Mouse (Mus musculus): ENCODE results near the gene Strn4.

Gene Strn4

DNA sequence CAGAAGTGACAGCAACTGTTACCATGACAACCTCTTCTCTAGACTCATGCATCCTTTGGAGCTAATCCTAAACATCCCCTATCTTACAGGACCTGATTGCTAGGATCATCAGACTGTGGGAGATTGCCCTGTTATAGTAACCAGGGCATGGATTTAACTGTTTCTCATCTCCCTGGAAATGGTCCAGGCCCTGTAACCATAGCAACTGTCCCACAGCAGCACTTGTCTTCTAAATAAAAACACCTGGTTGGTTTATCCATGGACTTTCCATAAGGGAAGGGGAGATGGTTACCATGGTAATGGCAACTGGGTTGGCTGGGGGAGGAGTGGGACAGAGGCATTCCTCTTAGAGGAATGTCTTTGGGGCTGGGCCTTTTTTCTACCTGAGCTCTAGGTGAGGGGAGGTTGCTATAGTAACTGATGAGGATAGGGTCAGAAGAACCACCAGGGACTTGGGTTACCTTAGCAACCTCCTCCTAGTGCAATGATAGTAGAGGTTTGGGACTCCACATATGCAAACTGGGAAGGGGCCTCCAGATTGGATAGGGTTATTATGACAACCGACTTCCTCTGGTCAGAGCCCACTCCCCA lies at the start of gene Strn4:
Gene Strn4, plus strand, starts transcription at position 539 of the 591 bp plus-strand sequence.
- DNase-seq = no peak

DNA sequence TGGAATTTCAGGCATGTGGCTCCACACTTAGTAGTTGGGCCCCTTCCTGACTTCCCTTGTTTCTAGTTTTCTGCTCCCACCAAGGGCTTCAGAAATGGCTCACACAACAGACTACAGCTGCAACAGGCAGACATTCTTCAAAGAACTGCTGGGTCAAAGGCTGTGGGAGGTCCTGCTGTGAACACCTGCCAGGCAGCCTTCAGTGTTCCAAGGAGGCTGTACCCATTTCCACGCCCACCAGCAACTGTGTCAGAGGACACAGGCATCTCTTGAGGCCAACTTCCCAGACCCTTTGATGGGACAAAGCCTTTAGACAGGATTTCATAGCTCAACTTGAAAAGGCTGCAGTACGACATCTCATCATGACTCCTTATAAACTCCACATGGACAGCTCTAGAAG lies 49.2 kb upstream of the Strn4 start:
- no peak for DNase-seq

DNA sequence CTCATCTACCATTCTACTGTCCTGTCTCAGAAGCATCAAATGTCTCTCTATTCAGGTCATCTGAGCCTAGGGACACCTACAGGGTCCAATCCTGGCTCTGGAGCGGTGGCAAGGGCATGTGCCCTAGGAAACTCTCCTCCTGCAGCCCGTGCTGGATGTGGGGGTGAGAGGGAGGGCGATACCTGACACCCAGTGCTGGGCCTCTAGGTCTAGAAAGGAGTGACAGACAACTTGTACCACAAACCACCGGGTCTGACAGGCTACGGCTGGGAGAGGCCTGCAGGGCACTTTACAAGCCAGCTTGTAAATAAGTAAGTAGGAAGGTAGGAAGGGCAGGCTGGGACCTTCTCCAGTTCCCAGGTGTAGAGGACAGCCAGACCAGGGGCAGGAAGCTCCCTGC lies 39.8 kb upstream of the Strn4 start:
- DNase-seq = peak; percentile 38

DNA sequence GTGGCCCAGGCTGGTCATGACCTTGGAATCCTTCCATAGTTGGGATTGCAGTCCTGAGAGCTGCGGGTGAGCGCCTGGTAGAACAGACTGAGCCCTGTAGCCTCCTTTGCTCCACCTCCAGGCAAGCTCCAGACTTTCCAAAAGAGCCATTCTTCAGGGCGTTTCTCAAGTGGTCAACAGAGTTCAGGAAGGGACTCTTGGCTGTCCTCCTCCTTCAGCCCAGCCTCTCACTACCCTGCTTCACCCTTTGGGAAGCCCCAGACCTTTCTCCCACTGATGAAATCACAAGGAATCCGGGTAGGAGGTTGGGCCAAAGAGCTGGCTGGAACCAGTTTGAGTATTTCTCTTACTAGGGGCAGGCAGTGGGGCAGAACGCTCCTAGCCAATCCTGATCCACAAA lies 35.6 kb upstream of the Strn4 start:
- DNase-seq = peak; percentile 74

DNA sequence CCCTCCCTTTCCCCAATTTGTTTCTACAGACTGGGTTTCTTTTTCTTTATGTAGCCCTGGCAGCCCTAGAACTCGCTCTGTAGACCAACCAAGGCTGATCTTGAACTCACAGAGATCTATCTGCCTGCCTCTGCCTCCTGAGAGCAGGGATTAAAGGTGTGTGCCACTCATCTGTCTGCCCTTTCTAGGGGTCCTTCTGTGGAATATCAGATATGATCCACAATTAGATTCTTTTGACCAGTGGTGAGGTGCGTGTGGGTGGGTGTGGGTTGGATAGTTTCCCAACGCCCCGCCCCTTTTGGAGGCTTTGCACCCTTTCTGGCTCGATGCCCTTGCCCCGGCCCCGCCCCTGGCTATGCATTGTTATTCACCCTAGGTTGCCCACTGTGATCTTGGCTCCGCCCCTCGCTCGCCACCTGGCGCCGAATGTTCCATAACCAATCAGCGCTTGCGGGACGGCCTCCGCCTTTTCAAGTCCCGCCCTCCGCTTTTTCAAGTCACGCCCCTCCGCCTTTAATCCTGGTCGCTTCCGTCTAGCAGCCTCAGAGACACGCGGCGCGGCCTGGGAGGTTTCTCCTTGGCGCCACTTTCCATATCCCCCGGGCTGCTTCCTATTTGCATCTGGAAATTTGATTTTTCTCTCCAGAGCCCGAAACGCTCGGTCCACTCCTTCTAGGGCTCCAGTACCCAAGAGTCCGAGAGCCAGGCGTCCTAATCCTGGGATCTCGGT lies 34.7 kb upstream of the Strn4 start, which contains the start of gene Slc1a5:
Gene Slc1a5, plus strand, starts transcription at position 516 of the 730 bp plus-strand sequence.
- peak; percentile 96 for DNase-seq

DNA sequence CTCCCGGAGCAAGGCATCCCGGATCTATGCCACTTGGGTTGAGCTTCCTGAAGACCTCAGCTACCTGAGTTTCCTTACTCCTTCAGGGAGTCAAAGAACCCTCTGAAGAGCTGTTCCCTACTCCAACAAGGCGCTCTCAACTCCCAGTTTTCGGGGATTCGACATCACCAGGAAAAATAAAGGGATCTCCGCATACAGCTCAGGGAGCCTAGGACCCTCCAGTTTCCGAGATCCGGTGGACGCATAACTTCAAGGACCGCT lies 34.2 kb upstream of the Strn4 start:
- DNase-seq = no peak

DNA sequence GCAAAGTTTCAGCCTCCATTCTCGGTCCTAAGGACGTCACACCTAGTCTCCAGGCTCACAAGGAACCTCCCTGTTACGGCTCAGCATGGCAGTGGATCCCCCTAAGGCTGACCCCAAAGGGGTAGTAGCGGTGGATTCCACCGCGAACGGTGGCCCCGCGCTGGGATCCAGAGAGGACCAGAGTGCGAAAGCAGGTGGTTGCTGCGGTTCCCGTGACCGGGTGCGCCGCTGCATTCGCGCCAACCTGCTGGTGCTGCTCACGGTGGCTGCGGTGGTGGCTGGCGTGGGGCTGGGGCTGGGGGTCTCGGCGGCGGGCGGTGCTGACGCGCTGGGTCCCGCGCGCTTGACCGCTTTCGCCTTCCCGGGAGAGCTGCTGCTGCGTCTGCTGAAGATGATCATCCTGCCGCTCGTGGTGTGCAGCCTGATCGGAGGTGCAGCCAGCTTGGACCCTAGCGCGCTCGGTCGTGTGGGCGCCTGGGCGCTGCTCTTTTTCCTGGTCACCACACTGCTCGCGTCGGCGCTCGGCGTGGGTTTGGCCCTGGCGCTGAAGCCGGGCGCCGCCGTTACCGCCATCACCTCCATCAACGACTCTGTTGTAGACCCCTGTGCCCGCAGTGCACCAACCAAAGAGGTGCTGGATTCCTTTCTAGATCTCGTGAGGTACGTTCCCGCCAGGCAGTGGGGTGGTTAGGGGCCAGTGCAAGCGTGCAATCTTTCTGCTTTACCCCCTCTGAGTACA lies 33.7 kb upstream of the Strn4 start:
- peak; percentile 48 for DNase-seq

DNA sequence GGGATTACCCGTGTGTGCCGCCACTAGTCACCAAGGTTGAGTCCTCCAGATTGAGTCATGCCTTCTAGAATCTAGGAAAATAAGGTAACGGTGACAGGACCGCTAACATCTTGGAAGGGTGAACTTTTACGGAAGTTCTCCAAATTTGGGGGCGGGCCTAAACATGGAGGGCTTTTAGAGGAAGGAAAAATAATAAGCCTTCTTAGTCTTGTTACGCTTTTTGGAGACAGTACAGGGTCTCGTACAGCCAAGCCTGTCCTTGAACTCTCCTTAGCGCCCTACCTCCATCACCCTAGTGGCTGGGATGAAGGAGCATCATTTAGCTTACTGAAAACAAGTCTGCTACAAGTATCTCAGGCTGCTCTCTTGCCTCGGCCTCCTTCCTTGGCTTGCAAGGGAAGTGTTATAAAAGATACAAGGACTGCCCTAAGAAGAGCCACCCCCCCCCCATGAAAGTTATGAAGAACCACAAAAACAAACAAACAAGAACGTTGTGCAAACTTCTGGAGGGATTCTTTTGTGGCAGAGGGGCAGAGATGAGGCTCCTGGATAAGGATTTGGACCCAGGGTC lies 33.0 kb upstream of the Strn4 start:
- no peak for DNase-seq

DNA sequence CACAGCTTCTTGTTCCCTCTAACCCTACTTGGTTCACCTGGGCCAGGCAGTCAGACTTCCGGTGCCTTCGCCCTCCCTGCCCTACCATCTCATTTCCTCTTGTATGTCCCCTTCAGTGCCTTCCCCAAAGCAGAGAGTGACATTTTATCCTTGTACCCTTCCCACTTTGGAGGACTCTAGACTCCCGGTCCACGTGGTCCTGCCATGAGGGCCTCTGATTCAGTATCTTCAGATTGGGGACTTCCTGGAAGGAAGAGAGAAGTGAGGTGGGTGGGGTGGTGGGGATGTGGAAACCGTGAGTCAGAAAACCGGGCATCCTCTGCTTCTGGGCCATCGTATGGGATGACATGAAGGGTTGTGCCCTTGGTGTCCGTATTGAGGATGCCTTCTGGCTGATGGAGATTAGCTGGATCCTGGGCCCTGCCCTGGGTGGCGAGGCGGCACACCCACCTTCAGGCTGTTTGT lies 32.4 kb upstream of the Strn4 start:
- DNase-seq = peak; percentile 11

DNA sequence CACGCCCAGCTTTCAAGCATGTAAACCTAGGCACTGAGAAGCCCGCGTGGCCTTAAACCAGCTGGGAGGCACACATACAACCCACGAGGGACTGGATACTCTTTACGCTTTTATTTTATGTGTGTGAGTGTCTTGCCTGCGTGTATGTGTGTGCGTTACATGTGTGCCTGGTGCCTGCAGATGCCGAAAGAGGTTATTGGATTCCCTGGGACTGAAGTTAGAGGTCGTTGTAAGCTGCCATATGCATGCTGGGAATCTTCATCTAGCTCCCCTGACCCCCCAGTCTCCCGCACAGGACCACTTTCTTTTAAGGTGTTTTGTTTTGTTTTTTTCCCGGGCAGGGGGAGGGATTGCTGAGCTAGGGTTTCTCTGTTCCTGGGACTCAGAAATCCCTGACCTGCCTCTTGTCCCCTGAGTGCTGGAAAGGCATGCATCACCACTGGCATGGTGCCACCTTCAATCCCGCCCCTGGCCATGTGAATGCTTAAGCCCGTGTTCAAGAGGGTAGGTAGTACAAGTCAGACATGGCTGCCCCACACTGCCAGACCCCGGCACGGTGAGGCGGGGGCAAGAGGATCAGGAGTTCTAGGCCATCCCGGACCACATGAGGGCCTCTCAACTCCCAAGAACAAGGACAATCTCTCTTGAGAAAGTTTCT lies 31.8 kb upstream of the Strn4 start:
- DNase-seq = peak; percentile 90

DNA sequence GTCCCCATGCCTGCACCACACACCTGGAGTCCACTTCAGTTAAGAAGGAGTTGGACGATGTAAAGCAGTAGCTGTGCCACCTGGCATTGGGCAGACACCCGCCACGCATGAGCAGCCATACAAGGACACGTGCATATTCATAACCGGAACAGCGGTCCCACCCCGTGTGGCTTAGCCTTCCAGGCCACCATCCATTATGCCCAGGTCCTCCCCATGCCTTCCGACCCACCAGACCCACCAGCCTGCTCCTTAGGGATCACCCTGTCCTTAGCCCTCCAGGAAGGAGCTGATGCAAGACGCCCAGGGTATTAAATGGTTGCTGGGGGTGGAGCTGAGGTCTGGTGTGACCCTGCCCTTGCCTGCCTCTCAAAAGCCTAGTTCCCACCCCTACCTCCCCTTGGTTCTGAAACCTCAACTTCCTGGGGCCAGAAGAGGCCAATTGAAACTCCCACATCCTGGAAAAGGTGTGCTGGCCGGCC lies 31.2 kb upstream of the Strn4 start:
- DNase-seq = peak; percentile 73

DNA sequence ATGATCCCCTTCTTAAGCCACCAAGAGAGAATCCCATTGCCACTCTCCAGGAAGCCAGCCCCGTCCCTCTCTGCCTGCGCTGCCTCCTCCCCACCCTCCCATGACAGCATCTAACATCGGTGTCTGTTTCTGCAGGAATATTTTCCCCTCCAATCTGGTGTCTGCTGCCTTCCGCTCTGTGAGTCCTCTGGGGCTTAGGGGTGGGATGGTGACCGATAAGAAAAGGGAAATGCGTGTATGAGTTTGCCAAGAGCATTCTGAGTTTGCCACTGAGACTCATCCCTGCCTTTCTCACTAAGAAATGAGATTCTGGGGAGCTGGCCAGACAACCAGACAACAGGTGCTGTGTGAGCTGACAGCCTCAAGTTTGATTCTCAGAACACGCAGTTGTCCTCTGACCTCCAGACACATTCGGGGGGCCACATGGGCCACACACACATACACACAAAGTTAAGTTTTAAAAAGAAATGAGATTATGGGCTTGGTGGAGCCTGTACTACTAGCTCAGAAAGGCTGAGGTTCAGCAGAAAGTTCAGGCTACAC lies 30.1 kb upstream of the Strn4 start:
- no peak for DNase-seq

DNA sequence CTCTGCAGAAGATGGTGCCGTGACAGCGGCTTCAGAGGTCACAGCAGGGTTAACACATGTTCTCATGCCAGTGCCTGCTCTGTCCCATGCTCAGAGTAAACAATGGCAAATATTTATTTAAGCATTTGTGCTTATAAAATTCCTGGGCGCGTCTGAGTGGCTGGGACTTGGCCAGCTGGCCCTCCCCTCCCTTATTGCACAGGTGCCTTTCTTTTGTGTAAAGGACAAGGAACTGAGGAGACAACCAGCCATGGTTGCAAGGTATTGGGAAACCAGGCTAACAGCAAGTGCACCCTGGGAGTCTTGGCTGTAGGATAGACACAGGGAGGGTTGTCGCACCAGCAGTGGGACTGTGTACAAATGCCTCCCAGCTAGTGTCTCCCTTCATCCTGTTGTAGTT lies 23.4 kb upstream of the Strn4 start:
- no peak for DNase-seq

DNA sequence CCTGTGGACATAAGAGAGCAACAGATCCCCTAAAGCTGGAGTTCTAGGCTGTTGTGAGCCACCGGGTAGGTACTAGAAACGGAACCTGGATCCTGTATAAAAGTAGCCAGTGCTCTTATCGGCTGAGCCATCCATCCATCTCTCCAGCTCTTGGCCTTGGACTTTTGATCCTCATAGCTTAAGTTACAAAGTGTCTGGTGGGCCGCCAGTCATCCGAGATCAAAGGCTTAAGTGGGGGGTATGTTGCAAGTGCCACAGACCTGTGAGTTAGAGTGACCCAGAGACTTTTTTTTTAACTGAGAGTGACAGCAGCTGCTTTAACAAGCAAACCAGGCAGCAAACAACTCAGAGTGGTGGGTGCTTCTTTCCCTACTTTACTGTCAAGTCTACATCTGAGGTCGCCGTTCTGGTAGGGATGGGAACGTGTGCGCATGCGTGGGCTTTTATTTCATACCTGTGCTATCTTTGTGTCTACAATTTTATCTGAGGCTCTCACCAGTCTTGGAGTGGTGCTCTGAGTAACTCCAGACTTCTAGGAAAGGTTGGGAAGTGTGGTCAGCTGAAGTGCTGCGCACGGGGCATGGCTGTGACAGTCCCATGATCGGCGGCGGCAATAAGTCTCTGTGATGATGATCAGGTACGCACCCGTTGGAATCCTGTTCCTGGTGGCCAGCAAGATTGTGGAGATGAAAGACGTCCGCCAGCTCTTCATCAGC lies 22.5 kb upstream of the Strn4 start:
- no peak for DNase-seq

DNA sequence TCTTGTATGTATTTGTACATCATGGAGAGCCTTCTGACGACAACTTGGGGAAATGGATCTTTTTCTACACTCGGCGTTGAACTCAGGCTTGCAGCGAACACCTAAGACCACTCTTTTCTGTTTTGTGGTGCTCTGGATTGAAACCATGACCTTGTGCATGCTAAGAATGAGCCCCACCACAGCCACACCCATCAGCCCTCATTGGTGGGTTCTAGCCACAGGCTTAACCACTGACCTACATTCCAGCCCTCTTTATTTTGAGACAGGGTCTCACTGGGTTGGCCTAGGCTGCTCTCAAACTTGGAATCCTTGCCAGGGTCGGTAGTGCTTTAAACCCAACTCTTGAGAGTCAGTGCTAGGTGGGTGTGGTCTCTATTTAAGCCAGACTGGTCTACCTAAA lies 20.8 kb upstream of the Strn4 start:
- DNase-seq = no peak

DNA sequence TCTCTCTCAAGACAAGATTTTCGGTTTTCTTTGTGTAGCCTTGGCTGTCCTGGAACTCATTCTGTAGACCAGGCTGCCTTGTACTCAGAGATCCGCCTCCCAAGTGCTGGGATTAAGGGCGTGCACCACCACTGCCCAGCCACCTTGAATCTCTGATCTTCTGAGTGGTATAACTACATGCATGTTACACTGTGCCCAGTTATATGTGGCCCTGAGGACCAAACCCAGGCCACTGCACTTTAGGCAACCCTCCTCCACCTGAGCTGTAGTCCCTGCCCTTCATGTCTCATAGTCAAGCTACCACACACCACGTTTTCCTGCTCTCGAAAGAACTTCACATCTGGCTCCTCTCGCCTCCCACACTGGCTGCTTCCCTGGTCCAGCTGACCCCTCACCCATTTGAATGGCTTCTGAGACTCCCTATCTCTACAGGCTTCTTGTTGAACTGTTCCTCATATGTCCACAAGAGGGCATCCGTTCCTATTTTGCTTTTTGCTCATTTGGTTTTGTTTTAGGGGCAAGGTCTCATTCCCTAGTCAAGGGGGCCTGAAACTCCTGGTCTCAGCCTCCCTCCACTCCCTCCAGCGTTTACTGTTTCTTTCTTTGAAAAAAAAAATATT lies 11.2 kb upstream of the Strn4 start:
- no peak for DNase-seq

DNA sequence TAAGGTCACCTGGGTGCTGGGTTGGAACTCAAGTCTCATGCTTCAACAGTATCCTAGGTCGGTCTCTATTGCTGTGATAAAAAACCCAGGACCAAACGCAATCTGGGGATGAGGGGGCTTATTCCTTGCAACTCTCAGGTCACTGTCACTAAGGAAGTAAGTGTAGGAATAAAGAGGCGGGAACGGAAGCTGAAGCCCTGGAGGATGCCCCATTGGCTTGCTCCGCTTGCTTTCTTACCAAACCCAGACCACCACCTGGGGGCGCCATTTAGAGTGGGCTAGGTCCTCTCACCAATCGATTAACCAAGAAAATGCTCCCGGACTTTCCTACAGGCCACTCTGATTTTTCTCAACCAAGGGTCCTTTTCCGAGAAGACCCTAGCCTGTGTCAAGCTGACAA lies 7.8 kb upstream of the Strn4 start:
- DNase-seq = no peak

DNA sequence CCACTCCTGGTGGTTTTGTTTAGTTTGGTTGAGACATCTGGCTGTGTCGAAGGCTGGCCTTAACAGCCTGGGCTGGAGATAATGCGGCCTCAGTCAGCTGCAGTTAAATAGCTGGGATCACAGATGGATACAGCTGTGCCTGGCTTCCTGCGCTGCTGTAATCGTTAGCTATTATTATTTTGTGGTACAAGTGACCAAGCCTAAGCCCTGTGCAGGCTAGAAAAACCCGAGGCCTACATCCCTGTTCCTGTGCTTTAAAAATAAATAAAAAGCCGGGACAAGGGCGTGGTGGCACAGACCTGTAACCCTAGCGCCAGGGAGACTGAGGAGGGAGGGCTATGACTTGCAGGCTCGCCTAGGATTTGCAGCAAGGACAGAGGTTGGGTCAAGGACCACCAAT lies 7.0 kb upstream of the Strn4 start:
- no peak for DNase-seq

DNA sequence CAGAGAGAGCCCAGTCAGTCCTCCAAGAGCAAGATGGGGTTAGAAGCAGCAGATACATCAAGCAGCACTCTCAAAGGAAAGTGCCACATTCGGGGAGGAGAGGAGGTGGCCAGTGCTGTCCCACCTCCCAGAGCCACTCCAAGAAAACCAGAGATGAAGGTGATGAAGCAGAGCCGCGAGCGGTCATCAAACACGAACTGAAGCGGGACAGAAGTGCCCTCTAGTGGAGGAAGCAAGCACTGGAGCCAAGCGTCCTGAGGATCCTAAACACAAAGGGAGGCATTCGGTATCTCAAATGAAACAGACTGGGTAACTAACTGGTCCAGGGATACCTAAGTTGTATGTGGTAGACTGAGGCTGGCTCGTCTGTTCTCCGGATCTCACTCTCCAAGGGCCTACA lies 6.0 kb upstream of the Strn4 start:
- peak; percentile 79 for DNase-seq

DNA sequence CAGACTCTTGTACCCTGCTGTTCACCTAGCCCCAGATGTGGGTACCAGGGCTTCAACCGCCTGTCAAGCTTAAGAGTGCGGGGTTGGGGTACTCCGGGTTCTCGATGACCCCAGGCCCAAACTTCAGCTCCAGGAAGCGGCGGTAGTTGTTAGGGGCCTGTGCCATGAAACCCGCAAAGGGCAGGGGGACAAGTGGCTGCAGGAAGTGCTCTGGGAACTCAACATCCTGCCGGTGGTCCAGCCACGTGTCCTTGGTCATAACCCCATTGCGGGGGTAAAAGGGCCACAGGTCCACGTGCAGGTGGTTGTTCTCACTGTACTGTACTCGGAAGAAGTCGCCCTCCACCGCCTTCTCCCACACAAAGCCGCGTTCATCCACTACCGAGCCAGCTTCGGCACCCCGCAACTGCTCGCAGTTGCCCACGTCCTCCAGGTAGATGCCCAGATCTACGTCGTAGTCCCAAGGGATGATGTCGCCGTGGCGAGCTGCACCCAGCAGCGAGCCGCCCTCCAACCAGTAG lies 5.2 kb upstream of the Strn4 start:
- no peak for DNase-seq

DNA sequence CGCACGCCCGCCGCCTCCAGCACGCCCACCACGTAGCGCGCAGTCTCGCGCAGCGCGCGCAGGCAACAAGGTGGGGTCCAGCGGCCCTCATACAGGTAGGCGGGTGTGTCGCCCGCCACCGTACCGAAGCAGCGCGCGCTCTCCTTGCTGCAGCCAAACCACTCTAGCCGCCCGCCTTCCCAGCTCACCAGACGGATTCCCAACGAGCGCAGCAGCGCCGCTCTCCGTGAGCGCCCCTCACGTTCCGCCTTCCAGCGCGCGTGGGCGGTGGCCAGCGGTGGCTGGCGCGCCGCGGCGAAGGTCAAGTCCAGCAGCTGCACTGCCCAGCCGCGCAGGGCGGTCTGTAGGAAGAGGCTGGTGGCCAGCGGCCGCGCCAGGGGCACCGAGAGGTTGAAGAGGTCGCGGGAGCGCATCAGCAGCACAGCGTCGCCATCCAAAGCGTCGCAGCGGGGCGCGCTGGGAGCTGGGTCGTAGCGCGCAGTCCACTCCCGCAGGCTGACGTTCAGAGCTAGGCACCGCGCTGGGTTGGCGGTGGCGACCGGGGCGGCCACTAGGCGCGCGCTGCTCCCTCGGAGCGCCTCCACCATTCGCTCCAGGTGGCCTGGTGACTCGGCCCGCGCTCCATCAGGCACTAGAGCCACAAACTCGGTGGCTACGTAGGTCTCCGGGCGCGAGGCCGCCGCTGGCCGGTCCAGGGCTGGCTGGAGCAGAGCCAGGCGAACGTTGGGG lies 4.6 kb upstream of the Strn4 start:
- DNase-seq = peak; percentile 34
